Mouse (Mus musculus) embryonic fibroblast, embryonic 13.5 days (primary cell): ENCODE results near the gene Sp6.

ENCODE experiments used
- CTCF ChIP-seq: IDR thresholded peaks from 2 replicates; pipeline ENCODE4 v1.5.1; 2011; ENCODE audit warnings: mild to moderate bottlenecking, control low read depth, low read length, moderate library complexity, borderline replicate concordance; ENCODE audit not compliant: insufficient read depth
- POLR2A ChIP-seq: IDR thresholded peaks from 2 replicates; pipeline ENCODE4 v1.6.1; 2011; ENCODE audit warnings: low read depth, mild to moderate bottlenecking, control low read depth, low read length, moderate library complexity

- TF ChIP-seq CTCF (no peak), POLR2A (no peak)
Measured at GRCm38 (mm10) chr11:97013121-97013670, at the start of gene Sp6.
